Mouse (Mus musculus): ENCODE results near the gene Pitpnm3.

The Pitpnm3 gene

DNA sequence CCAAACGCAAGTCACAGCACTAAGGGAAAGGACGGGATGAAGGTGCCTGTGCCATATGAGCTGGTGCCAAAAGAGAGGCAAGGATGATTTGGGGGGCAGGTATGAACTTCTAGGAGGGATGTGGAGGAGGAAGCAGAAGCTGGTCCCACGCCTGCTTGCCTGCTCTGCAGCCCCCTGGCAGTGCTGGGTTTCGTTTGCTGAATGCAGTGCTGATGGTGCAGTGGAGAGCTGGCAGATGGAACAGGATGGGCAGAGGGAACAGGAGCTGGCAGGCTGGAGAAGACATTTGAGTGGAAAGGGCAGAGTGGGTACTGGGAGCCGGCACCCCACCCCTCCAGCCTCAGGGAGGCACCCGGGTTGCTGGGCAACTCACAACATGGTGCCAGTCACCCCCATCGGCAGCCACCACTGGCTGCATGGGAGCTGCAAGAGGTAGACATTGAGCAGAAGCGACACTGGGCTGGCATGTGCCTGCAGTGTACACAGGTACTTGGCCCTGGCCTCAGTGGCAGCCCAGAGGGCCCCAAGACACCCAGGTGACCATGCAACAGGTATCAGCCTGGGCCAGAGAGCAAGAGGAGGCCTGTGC is 86.3 kb downstream of the Pitpnm3 start:
- no peak for DNase-seq

DNA sequence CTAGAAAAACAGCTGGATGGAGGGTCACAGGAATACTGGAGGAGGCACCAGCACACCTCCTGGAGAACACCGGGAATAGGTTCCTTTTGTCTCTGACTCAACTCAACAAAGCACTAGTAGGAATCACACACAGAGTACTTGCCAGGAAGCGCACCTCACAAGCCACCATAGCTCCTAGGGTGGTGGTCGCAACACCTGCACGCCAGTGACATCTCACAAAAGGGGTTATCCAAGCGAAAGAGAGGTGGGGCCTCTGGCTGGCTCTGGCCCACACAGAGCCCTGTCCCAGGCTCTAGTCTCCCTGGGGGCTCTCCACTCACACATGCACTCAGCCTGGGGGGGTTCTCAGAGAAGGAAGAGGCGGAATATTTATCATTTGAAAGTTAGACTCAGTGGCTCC is 86.8 kb downstream of the Pitpnm3 start:
- no peak for DNase-seq

DNA sequence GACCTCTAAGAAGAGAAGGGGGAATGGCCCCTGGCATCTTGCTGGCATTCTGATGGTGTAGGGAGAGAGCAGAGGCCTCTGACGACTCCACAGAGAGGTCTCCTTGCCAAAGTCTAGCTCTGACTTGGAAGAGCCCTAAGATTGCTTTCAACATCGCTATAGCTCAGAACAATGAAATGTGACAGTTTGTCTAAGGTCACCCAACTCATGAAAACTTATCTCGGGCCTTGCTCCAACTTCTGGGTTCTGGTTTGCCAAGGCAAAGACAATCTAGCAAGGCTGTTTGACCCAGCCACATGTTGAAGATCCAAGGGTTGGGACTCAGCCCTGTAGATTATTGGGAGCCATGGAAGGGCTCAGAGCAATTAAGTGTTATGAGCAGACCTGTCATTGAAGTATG is 91.3 kb downstream of the Pitpnm3 start:
- DNase-seq = no peak

DNA sequence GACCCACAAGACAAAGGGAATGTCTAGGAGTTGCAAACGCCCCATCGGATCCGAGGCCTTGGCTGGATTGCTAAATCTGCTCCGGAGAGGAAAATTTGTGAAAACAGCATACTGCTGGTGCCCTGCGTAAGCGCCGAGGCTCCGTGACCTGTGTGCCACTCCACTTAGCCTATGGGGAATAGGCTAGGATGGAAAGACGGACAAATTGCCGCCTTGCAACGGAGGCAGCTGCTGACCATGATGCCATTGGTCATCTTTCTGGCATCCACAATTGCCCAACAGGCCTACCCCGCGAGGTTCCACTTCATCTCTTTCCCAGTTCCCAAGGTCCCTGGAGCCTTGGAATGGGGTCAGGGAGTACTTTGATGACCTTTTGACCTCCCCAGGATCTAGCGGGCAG is 92.9 kb downstream of the Pitpnm3 start:
- no peak for DNase-seq

DNA sequence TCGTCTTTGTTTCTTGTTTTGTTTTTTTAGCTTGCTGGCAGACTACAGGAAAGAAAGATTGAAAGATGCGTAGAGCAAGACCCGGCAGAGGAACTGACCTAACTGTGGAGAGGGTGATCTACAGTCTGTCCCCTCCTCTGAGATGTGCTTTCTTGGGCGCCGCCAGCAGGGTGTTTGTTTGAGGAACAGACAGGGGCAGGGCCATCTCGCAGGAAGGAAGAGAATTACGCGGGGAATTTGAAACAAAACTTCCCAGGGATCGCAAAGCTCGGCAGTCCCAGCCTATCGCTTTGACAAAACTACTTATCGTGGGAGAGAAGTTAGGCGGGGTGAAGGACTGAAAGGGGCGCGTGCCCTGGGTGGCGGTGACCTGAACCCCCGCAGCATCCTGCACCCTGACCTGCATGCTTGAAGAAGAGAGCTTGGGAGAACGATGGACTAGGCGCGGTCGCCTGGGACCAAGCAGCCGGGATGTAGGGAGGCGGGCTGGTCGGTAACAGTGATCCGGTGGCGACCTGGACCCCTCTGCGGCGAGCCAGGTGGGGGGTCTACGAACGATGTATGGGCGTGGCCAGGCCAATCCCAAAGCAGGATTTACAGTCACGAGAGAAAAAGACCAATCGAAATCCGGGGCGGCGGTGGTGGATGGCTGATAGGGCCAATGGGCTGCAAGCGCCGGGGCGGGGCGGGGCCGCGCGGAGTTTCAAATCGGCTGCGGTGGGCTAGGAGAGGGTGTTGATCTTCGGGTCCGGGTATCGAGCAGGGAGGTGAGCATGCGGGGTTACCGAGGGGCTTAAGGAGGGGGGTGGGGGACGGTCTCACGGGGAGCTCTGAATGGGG is 93.6 kb downstream of the Pitpnm3 start, which contains the start of gene Pimreg:
TSS of gene Pimreg (plus strand) at position 265 of the 840 bp plus-strand sequence.
- peak; percentile 79 to 82 for DNase-seq

DNA sequence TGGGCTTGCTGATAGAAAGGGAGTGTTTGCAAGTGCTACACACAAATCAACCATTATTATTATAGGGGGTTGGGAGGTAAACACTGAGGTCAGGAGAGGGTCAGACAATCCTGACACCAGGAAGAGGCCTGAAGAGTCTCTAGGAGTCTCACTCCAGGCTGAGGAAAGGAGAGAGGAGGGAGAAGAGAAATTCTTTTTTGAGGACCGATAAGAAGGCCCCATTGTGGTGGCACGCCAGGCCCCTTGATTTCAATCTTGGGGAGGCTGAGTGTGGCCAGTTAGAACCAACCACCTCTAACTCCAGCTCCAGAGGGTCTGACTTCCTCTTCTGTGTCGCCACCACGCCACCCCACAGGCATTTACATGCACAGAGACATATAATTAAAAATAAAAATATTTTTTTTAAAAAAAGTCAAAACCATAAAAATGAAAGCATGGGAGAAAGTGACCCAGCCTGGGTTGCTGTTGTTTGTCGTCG is 94.2 kb downstream of the Pitpnm3 start:
- no peak for DNase-seq

DNA sequence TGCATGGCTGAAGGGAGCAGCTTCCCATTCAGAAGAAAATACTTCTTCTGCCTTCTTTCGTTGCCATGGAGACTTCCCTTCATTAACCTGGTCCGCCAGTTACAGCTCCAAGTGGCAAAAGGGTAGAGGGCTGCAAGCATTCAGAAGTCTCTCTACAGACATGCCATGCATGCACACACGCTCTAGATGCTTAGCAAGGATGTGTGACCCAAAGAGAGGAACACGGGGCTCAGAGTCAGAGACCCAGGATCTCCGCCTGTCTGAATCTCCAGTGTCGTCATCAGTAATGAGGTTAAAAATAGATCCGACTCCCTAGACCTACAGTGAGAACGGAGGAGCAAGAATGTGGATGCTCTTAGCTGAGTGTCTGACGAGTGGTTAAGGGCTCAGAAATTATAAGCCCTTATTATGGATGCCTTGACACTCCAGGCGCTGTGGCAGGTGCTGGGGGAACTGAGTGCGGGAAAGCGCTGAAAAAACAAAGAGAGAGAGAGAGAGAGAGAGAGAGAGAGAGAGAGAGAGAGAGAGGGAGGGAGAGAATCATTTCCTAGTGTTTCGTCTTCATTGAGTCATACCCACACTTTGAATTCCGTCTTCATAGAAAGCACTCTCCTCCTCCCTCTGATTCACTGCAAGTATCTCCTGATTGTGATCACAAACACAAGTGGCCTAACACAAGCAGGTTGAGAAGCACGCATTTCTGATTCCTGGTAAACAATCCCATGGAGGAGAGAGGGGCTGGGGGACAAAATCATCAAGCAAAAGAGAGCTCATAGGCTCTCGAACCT is 95.8 kb downstream of the Pitpnm3 start:
- no peak for DNase-seq

DNA sequence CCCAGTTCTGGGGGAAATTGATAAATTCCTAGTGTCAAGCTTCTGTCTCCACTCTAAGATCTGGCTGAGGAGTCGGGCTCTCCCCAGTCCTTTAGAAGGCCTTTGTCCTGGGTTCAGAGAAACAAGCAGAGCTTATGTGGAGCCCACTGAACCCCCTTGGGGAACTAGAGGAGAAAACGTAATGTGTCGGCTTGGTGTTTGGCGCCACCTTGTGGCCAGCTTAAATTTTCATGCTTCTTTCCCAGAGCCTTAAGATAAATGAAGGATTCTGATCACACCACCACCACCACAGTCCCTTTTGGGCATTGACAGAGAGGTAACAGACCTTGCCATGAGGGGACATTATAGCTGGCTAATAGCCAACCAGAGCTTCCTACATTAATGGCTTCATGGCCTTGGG is 97.6 kb downstream of the Pitpnm3 start:
- DNase-seq = peak; percentile 64 to 84

DNA sequence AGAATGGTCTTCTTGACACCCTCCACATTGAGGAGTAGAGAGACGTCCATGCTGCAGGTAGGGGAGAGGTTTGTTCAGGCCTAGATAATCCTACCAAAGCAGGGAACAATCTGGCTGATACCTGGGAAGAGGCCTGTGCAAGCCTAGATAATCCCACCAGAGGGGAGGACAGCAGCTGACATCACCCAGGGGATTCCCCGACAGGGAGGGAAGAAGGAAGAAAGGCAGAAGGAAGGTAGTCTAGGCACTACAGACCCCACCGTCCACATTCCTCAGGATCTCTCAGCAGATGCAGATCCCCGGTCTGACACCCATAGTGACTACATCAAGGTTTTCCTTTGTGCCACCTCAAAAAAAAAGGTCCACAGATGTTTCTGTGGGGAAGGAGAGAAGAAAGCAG is 98.2 kb downstream of the Pitpnm3 start, which contains the start of gene Aipl1:
TSS of gene Aipl1 (minus strand) at position 101 of the 400 bp plus-strand sequence.
- DNase-seq = no peak

DNA sequence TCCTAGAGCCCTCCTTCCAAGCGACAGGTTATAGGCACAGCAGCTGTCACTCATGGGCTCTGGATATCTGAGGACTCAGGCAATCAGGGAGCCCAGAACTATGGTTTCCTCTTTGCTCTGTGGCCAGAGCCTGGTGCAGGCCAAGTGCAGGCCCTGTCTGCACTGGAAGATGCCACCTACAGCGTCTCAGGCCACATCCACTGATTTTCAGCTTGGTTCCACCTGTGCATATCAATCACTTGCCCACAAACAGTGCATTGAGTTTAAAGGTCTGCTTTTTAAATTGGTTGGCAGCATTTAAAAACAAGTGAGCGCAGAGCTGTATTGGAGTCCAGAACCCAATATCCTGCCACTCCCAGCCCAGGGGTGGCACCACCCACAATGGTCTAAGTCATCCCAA is 103.0 kb downstream of the Pitpnm3 start:
- DNase-seq = no peak

DNA sequence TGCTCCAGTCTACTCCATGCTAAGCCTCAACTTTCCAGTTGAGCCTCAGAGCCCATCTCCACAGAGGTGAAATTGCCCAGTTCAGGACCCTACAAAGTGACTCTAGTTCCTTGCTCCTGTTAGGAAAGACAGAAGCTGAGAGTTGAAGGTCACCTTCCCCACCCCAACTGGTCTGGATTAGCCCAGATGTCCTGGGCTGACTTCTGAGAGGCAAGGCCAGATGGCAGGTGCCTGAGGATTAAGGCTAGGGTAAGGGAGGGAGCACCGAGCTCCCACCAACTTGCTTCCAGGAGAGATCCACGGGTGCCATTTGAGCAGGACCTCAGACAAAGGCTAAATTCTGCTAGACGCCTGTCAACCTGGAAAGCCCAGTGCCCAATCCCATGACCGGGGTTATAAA is 103.5 kb downstream of the Pitpnm3 start:
- DNase-seq = no peak

DNA sequence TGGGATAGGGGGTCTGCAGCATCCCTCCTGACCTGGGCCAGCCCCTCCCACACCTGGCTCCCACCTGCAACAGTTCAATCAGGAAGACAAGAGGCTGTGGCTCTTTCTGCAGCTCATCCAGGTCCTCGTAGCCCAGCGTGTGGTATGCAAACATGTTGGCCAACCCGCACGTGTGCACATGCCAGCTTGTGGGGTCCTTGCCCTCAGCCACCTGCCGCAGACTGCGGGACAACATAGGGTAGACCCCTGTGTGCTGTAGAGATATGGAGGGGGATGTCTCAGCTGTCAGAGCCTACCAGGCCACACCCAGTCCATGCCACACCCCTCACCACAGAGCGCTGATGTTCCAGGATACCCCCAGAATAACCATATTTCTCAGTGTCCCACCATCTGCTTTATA is 104.2 kb downstream of the Pitpnm3 start:
- no peak for DNase-seq

DNA sequence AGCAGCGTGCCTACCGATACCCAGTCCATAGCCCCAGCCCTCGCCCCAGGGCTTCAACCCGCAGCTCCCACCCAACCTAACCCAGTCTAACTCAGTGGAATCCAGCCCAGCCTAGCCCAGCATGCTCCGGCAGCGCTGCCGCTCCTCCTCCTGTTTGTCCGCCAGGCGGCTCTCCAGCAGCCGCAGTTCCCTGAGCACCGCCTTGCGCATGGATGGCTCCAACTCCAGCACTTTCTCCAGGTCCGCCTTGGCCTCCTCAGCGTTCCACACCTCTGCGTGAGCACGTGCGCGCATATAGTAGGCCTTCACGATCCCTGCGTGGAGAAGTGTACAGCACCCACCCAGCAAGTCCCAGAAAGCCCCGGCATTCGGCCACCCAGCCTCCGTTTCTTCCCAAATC is 106.4 kb downstream of the Pitpnm3 start:
- DNase-seq = no peak

DNA sequence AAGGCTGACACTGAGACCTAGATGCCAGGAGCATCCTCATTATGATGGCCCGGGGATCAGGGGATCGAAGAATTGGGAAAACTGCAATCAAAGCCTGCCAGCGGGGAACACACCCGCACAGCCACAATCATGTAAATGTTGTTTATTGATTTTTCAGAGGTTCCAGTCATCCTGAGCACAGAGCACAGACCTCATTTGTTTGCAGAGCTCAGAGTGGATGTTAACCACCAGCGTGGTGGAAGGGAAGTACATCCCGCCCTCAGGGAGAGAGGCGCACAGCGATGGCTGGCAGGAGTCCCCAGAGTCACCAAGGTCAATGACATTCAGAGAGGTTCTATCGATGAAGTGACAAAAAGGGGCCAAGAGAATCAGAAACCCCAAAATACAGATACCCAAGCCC is 107.7 kb downstream of the Pitpnm3 start:
- no peak for DNase-seq

DNA sequence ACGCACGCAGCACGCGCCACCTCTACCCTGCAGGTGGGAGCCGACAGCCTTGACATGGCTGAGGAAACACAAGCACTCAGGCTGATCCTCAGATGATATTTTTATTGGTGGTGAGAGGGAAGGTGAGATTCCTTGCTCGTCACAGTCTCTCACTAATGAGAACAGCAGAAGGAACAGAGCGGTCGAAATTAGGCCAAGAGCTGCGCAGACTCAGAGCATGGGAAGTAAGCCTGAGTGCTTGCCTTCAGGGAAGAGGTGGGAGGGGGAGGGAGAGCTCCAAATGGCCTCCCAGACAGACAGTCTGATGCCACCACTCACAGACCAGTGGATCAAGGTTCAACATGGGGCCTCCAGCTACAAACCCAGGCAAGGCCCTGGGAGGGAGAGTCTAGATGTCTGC is 109.1 kb downstream of the Pitpnm3 start:
- peak in 1 of 2 experiments; percentile 30 for DNase-seq

DNA sequence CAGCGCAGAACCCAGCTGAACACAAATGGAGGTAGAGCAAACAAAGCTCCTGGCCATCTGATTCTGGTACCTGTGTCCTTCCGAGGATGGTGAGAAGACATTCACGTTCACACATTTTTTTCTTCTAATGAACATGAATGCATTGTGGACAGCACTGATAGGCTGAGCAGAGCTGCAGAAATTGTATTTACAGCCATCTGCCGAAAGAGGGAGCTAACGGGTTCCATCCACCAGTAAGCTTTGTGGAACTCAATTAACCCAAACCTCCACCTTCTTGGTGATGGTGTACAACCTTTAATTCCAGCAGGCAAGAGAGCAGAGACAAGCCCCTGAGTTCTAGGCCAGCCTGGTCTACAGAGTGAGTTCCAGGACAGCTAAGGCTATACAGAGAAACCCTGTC is 109.7 kb downstream of the Pitpnm3 start:
- DNase-seq = peak in 1 of 2 experiments; percentile 32

DNA sequence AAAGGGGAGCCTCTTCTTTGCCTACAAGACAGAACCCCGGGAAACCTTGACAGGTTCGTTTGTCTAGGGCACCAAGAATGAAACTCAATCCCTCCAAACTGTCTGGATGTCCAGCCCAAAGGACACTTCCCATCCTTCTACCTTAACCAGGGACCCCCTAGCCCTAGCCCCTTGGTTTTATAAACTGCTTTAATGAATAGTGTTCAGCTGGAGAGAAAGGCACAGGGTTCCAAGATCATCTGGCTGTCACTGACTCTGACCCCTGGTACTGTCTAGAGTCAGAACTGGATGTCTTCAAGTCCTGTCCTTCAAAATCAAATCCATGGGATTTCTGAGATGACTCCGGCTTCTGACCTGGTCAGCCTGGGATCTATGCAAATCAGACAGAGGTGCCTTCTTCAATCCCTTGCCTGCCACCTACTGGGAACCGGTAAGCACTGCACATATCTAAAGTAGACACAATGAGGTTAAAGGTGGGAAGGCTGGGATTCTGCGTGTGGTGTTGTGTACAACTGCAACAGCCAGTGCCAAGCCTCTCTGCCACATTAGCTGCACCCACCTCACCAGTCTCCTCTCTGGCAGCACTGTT is 111.3 kb downstream of the Pitpnm3 start:
- DNase-seq = peak; percentile 84 to 87

DNA sequence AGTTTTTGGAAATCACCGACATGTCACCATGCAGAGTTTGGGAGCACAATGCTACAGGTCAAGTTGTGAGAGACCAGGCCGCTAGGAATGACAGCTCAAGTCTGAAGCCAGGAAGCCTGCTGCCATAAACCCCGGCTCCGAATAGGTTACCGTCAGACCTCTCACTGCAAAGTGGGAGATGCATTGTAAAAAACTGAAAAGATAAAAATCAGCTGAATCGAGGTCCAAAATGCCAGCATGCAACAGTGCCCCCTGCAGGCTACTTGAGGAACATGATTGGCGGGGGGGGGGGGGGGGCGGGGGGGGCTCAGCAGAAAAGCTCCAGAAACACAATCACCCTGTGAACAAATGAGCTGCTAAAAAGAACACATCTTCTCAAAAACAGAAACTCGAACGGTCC is 112.0 kb downstream of the Pitpnm3 start:
- peak in 1 of 2 experiments; percentile 51 for DNase-seq

DNA sequence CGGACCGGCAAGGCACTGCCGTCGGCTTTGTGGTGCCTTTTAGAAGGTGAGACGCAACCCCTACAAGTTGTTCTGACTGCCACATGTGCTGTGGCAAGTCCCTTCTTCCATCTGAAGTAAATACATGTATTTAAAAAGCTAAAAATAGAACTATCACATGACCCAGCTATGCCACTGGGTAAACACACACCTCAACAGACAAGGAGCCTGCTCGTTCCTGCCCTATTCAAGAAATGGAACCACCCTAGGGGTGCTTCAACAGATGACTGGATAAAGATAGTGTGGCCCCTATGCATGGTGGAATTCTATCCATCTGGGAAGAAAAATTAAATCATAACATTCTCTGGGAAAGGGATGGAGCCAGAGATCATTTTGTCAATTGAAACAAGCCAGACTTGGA is 112.8 kb downstream of the Pitpnm3 start:
- no peak for DNase-seq

DNA sequence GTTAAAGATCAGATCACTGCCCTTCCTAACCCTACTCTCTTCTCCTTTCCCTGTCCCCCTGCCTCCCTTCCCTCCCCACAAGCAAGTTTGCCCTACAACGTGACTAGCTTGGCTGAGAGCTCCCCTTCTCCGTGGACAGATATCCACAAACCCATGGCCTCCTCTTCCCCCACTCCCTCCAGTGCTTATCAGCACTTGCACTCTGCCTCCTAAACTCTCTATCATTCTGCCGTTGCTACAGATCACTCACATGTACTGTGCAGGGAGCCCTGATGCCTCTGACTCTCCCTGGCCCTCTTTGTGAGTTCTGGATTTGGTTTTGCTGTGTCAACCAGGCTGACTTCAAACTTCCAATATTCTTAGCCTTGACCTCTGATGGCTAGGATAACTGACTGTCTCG is 114.6 kb downstream of the Pitpnm3 start:
- no peak for DNase-seq

DNA sequence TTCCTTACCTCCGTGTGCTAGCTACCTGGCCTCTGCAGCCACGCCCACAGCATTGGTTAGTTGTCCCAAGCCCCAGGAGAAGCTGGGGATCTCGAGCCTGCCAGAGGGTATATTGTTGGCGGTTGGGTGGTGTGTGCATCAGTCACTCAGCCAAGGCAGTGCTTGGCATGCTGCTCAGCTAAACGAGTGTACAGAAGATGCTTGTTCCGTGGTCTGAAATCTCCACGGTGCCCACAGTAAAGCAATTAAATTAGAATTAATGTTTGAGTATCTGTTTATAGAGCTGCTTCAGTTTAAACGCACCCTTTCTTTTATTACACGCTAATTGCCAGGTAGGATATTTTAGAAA is 118.4 kb downstream of the Pitpnm3 start:
- DNase-seq = no peak

DNA sequence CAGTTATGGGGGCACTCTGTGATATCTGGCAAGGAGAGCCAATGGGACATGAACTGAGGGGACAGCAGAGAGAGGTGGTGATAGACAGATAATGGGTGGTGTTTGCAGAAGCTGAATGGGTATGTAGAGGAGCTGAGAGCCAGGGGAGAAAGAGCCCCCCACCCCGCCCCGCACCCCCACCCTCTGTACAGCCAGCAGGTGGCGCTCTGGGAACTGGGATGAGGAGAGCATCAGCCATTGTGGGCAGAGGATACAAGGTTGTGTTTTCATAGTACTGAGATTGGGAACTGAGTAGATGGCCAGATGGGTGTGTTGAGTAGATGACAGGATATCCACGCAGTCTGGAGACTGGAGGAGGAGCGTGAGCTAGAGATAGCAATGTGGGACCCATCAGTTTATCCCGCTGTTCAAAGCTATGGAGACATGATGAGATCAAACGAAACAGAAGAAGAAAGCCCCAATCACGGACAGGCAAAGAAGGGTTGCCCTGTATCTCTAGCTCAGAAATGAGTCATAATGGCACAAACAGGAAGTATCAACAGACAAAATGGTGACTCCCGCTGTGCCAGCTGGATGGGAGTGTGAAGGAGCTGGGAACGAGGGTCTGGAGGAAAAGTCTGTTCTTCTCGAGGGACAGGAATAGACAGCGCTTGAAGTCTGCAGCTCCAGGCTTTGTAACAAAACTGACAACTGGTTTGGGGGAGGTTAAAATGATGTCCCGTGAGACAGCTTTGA is 118.9 kb downstream of the Pitpnm3 start:
- no peak for DNase-seq

Measured in cerebellum, adult 18-20 months (tissue).